Mouse (Mus musculus): ENCODE measurements around the gene Abraxas1.

Gene Abraxas1

GRCm38 (mm10) chr5:100822826-100823225 is 2.1 kb upstream of the Abraxas1 start:
- DNase-seq (ENCODE audit: low read depth, low spot score): no peak

GRCm38 (mm10) chr5:100821375-100821774 is 610 bp upstream of the Abraxas1 start:
- DNase-seq (ENCODE audit: low read depth, low spot score): peak; percentile 81

DNA sequence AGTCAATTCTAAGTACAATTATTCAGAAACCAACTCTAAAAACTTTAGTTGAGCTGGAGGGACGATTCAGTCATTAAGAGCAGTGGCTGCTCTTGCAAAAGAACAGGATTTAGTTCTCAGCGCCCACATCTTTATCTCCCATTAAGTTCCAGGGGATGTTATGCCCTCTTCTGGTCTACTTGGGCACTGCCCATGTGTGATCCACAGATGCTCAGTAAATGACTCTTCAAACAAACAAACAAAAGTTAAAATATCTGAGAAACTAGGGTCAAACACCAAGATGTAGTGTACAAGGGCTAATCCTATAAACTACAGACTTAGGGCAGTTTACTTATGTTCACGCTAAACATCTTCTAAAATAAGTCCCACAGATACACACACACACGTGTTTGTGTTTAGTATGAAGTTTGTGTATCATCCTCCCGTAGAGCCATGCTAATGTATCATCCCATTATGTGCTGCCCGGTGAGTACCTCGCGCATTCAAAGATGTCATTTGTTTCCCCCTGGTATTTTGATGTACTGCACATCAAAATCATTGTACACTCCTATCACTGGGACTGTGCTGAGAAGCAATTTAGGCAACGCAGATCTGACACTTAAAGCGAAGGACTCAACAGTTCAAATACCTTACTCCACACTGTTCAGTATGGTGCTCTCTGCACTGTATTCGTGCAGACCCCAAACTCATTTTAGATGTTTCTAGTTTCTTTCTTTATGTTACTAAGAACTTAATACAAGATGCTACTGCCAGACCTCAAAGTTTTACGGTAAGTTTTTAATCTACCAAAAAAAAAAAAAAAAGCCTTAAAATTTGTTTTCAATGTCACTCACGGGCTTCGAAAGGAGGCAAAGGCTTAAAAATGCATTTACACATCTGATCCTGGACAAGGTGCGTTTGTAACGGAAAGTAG is 941 bp downstream of the Abraxas1 start:
- peak; percentile 66 for DNase-seq (ENCODE audit: low read depth, low spot score)

- peak; percentile 73 for DNase-seq (ENCODE audit: low read depth, low spot score)
These were observed 2.4 kb downstream of the Abraxas1 start for GRCm38 (mm10) chr5:100818341-100818740.

GRCm38 (mm10) chr5:100798165-100798860 is 22.5 kb downstream of the Abraxas1 start, which contains the start of the genes Helq and Mrps18c:
Gene Helq, minus strand, starts transcription at chr5:100798598.
Gene Mrps18c, plus strand, starts transcription at chr5:100798627.
- peak; percentile 94 for DNase-seq (ENCODE audit: low read depth, low spot score)

GRCm38 (mm10) chr5:100794084-100794483 is 26.7 kb downstream of the Abraxas1 start:
- peak; percentile 14 for DNase-seq (ENCODE audit: low read depth, low spot score)

GRCm38 (mm10) chr5:100792261-100792660 is 28.5 kb downstream of the Abraxas1 start:
- DNase-seq (ENCODE audit: low read depth, low spot score): no peak

DNA sequence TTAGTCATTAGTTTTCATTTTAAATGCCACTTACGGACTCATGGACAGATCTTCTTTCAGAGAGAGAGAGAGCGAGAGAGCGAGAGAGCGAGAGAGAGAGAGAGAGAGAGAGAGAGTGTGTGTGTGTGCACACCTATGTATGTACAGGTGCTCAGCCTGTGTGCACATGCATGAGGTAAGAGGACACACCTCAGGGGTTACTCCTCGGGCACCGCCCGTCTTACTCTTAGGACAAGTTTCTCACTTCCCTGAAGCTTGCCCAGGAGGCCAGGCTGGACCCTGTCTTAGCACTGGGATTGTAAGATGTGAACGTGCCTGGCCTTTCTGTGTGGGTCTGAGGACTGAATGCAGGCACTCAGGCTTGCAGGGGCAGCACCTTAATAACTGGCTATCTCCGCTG is 33.2 kb downstream of the Abraxas1 start:
- DNase-seq (ENCODE audit: low read depth, low spot score): no peak

DNA sequence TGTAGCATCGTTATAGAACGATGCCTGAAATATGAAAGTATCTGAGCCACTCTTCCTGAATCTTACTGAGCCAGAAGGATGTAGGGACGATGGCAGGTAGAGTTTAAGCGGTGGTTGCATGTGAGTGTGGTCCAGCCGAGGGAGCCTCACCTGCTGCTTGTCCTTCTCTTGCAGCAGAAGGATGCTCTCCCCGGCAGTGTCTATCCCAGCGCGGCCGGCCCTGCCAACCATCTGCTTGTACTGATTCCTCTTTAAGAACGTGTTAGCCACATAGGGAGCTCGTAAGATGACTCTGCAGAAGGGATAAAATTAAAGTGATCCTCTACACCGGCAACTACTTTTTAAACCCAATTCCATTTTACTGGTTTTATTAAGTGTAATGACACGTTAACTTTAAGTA is 41.8 kb downstream of the Abraxas1 start:
- no peak for DNase-seq (ENCODE audit: low read depth, low spot score)

- no peak for DNase-seq (ENCODE audit: low read depth, low spot score)
These were observed 43.9 kb downstream of the Abraxas1 start for GRCm38 (mm10) chr5:100776900-100777299.

DNA sequence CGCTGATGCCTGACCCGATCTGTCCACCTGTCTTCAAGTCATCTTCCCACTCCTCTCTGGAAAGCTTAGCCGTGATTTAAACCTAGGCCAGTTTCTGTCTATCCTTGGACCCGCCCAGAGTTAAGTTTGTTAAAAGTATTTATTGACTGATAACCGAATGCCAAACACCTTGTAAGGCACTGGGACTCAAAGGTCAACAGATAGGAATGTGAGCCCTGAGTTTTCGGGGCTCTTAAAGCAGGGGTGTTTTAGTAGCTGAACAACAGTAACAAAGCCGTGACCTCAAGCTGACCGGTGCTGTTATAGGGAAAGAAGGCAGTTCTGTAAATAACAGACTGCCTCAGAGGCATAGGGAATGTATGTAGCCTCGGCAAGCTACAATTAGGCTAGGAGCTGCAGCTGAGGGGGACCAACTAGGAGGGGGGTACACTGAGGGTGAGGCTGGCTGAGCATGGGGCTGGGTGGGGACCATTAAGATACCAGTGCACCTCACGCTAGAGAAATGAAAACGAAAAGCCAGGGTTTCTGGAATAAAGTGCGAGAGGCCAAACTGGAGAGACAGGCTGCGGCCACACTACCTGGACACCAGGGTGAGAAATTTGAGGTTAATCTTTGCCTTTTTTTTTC is 44.9 kb downstream of the Abraxas1 start:
- no peak for DNase-seq (ENCODE audit: low read depth, low spot score)

GRCm38 (mm10) chr5:100771575-100771974 is 49.2 kb downstream of the Abraxas1 start:
- no peak for DNase-seq (ENCODE audit: low read depth, low spot score)

GRCm38 (mm10) chr5:100766026-100766425 is 54.7 kb downstream of the Abraxas1 start:
- DNase-seq (ENCODE audit: low read depth, low spot score): no peak

DNA sequence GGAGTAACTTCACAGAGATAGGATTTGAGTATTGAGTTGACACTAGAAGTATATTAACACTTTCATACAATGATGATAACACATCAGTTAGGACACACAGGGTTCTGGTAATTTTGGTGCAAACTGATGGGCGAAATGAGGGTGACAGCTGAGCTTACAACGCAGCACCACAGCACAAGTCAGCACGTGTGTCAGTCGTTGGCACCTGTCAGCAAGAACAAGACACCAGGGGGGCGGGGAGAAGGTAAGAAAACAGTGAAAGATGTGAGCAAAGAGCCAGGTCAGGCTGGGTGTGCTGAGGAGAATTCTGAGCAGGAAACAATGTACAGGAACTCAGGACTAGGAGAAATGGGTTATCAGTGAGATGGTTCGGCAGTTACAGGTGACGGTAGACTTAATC is 59.0 kb downstream of the Abraxas1 start:
- no peak for DNase-seq (ENCODE audit: low read depth, low spot score)

DNA sequence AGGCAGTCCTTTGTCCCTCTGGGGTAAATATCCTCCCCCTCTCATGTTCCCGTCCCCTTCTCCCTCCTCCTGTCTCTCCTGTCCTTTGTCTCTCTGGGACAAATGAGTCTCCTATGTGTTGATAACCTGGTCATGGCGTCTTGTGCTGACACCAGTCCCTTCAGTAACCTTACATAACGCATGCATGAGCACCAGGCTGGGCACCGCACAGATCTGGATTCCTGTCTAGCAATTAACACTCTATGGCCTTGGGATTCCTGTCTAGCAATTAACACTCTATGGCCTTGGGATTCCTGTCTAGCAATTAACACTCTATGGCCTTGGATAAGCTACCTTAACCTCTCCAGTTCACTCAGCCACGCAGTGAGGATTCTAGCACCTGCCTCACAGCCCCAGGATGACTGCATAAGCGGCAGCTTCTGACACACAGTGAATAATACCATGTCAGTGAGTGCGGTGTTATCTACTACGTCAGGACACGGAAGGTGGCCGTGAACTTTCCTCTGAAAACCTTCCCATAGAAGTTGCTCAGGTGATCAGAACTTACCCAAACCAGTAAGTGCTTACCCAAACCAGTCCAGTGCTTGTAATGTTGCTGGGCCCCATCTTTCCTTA is 60.6 kb downstream of the Abraxas1 start:
- no peak for DNase-seq (ENCODE audit: low read depth, low spot score)

GRCm38 (mm10) chr5:100758121-100758520 is 62.6 kb downstream of the Abraxas1 start:
- DNase-seq (ENCODE audit: low read depth, low spot score): no peak

All from 3T3-L1 (cell line).